Mouse (Mus musculus) midbrain, embryonic 13.5 days (tissue): ENCODE measurements at regions not wholly inside any gene's neighbourhood (a gene's known extent, or its start where the extent isn't known, plus 50 kb on each side); places are given as distances from the start of the nearest gene placed in this dataset.

Experiments
- ATAC-seq: fragments of 200-750 bp; cut with Nextera tagmentation; 2 replicates; pipeline ENCODE4 v1.8.0; 2017; ENCODE audit warnings: mild to moderate bottlenecking, moderate TSS enrichment, moderate library complexity
- H3K27ac ChIP-seq: fragments of 300-500 bp; sonication (generic); 2 replicates; pipeline ENCODE4 v1.5.1; 2015; ENCODE audit warnings: inconsistent platforms, mild to moderate bottlenecking, moderate library complexity
- H3K27me3 ChIP-seq: fragments of 300-500 bp; sonication (generic); 2 replicates; pipeline ENCODE4 v1.6.1; 2015; ENCODE audit warnings: mild to moderate bottlenecking, inconsistent platforms
- H3K36me3 ChIP-seq: fragments of 300-500 bp; sonication (generic); 2 replicates; pipeline ENCODE4 v1.6.1; 2015; ENCODE audit warnings: mild to moderate bottlenecking, inconsistent platforms
- H3K4me1 ChIP-seq: fragments of 300-500 bp; sonication (generic); replicated peaks from 2 replicates; pipeline ENCODE4 v1.6.1; 2015; ENCODE audit warnings: inconsistent platforms
- H3K4me2 ChIP-seq: fragments of 300-500 bp; sonication (generic); replicated peaks from 2 replicates; pipeline ENCODE4 v1.6.1; 2015; ENCODE audit warnings: moderate library complexity, mild to moderate bottlenecking, inconsistent platforms
- H3K4me3 ChIP-seq: fragments of 300-500 bp; sonication (generic); replicated peaks from 2 replicates; pipeline ENCODE4 v1.5.1; 2015; ENCODE audit warnings: mild to moderate bottlenecking, inconsistent platforms
- H3K9ac ChIP-seq: fragments of 300-500 bp; sonication (generic); replicated peaks from 2 replicates; pipeline ENCODE4 v1.6.1; 2015; ENCODE audit warnings: mild to moderate bottlenecking, inconsistent platforms
- H3K9me3 ChIP-seq: fragments of 300-500 bp; sonication (generic); 2 replicates; pipeline ENCODE4 v1.6.1; 2016; ENCODE audit warnings: mild to moderate bottlenecking, inconsistent platforms
- WGBS: fragments of 180-500 bp; shearing (Covaris S2); methylation state at CpG from one replicate; pipeline ENCODE4 v1.1.7; 2015; 5-methylcytosine and 5-hydroxymethylcytosine counted together

DNA sequence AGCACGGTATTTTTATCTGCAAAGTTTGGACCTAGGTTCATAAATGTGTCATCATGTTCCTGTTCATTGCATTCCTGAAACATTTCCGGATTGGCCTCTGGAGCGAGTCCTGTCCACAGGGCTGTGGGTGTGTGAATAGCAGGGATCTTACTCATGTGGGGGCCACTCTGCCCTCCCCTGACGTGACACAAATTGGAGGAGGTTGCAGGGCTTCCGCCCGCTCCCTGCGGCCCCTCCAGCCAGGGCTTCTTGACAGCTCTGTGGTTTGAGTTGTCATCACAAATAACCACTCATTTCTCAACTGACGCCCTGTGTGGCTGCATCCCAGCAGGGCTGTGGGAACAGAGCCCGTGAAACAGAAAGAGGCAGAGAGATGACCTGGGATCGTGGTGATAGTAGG, 619.9 kb upstream of the Sall1 start:
- no peaks in the 10 kb centered on the region for H3K36me3 ChIP-seq
- no peak for ATAC-seq
- no peak overlapping the region for H3K9ac ChIP-seq
- WGBS = 83% methylated on average over 10 of the region's 10 CpGs
- no peak overlapping the region for H3K4me2 ChIP-seq
- H3K9me3 ChIP-seq = no peaks in the 10 kb centered on the region
- 0 out of 2 replicates have a peak, but pooled peaks cover 5% of the 10 kb centered on the region for H3K27me3 ChIP-seq
- H3K4me1 ChIP-seq = no peaks in the 10 kb centered on the region
- no peak overlapping the region for H3K4me3 ChIP-seq
- H3K27ac ChIP-seq = no peak overlapping the region

DNA sequence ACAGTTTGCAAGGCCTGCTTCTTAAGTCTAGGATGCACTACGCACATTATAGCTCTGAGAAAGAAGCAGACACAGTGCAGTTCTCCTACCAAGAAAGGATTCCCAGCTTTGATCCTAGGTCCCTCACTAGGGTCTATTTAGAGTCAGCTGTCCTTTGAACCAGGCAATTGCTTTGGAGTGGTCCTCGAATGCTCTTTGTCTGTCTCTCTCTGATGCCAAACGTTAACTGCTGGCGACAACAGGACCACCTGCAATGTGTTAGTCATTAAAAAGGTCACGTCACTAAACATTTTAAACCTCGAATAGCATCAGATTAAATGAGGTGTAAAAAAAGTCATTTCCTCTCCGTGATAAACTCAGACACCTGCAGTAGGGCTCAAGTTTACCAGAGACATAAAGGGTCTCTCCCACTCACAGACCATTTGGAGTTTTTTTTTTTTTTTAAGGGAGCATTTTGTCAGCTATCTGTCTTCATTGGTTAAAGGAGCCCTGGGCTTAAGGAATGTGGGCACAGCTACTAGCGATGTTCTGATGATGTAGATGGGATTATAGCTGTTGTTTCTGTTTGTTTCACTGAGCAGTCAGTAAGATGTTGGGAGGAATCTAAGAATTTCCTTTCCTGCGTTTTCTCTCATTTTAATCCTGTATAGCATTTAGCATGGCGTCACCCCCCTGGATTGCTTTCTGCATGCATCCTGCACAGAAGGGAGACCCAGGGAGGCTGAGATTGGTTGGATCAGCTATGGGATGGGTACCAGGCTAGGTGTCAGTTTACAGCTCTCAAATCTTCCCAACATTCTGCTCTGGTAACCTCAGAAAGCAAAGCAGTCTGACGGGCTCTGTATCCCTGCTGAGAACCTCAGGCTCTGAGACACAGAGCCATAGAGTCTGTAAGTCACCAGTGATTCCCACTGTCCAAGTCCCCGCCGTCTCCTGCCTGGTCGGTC, 615.3 kb upstream of the Sall1 start:
- WGBS = 32% methylated on average over 14 of the region's 14 CpGs
- H3K36me3 ChIP-seq = no peaks in the 10 kb centered on the region
- ATAC-seq = no peak
- H3K4me1 ChIP-seq = no peaks in the 10 kb centered on the region
- H3K9me3 ChIP-seq = no peaks in the 10 kb centered on the region
- no peak overlapping the region for H3K27ac ChIP-seq
- no peak overlapping the region for H3K9ac ChIP-seq
- H3K4me2 ChIP-seq = no peak overlapping the region
- H3K4me3 ChIP-seq = no peak overlapping the region
- H3K27me3 ChIP-seq = peaks cover 11% of the 10 kb centered on the region; the same call in 1 of the 2 replicates

DNA sequence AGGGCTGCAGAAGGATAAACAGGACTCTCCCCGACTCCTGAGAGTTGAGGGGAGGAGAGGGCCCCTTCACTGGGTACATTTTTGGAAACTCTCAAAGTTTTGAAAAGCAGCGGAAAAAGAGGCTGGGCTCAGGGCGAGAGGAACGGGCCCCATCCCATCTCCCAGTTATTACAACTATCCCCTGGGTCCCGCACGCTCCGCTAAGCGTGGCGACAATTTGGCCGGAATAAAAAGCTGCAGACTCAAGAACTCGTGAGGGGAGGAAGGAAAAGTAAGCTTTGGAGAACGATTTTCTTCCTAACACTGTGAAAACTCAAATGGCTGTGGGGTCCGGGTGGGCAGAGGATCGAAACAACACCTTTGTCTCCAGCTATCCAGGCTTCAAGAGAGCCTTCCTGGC, 611.4 kb upstream of the Sall1 start:
- 54% methylated on average over 14 of the region's 14 CpGs for WGBS
- Histone ChIP-seq H3K27ac (no peak overlapping the region), H3K36me3 (no peaks in the 10 kb centered on the region), H3K4me2 (no peak overlapping the region; the same call in 1 of the 2 replicates), H3K27me3 (peaks cover 11% of the 10 kb centered on the region; the same call in 1 of the 2 replicates), H3K4me1 (no peaks in the 10 kb centered on the region), H3K9ac (no peak overlapping the region), H3K9me3 (no peaks in the 10 kb centered on the region), H3K4me3 (no peak overlapping the region)
- no peak for ATAC-seq

DNA sequence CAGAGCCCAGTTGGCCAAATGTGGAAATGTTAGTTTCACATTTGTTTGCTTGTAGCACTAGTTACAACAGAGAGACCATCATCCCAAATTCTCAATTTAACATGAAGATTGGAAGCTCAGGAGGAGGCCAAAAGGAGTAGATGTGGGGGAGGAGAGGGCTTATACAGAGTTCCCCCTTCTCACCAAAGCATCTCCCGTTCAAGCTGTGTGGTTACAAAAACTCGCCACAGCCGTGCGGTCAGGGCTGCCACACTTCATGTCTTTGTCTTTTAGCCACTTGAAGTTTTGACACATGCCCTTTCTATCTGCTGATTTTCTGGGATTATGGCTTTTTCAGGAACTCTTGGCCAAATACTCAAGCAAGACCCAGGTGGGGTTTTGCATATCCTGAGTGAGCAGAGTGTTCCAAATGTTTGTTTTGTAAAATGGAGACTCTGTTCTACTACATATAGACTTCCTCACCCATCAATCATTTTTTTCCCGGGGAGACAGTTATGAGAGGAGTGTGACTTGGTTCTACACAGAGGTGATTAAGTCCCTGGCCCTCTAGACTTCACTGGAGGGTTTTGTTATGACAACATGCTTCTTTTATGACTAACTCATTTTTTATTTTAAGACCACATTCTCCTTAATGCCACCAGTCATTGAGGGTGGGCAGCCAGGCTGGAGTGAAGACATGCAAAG, 605.4 kb upstream of the Sall1 start:
- H3K27me3 ChIP-seq = no peaks in the 10 kb centered on the region
- WGBS = 68% methylated on average over 5 of the region's 5 CpGs

DNA sequence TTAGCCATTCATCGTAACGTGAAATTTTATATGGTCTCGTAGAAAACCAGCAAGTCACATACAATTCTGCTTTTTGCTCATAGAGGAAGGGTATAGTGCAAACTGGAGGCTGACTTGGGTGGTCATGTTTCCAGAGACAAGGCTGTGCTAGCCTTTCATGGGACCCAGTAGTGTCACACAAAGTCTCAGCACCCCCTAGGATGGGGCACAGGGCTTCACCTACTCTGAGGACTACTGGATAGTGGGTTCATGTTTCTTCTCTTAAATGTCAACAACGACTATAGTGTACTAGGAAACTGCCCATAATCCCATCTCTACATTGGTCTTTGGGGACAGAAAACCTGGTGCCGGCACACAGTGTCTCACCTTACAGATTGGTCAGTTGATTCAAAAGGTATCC, 603.0 kb upstream of the Sall1 start:
- Histone ChIP-seq H3K9ac (no peak overlapping the region), H3K36me3 (no peaks in the 10 kb centered on the region), H3K27ac (no peak overlapping the region), H3K9me3 (no peaks in the 10 kb centered on the region), H3K27me3 (no peaks in the 10 kb centered on the region), H3K4me2 (no peak overlapping the region), H3K4me1 (0 out of 2 replicates have a peak, but pooled peaks cover 3% of the 10 kb centered on the region), H3K4me3 (no peak overlapping the region)
- WGBS = 88% methylated on average over 5 of the region's 5 CpGs
- no peak for ATAC-seq

More for the DNA sequence above, 605.4 kb upstream of the Sall1 start:
- Histone ChIP-seq H3K9me3 (no peaks in the 10 kb centered on the region), H3K4me2 (no peak overlapping the region), H3K4me1 (no peaks in the 10 kb centered on the region), H3K36me3 (no peaks in the 10 kb centered on the region), H3K9ac (no peak overlapping the region), H3K27ac (no peak overlapping the region), H3K4me3 (no peak overlapping the region)
- ATAC-seq = no peak

DNA sequence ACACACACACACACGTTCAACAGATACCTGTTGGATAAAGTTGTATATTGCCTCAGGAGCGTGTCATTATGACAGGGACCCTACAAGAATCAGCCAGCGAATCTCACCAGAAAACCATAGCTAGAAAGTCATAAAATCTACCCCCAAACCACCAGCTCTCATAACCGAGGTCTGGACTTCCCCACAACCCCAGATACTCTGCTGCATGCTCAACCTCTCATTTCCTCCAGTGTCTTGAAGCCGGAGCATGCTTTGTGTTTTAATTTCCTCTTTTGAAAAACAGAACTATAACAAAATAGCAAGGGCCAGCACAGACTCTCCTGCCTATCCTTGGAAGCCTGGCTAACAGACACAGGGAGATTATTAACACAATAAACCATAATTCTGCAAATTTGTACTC, 597.4 kb upstream of the Sall1 start:
- Histone ChIP-seq H3K9me3 (no peaks in the 10 kb centered on the region), H3K9ac (no peak overlapping the region), H3K27me3 (no peaks in the 10 kb centered on the region), H3K27ac (no peak overlapping the region), H3K36me3 (no peaks in the 10 kb centered on the region), H3K4me3 (no peak overlapping the region), H3K4me1 (0 out of 2 replicates have a peak, but pooled peaks cover 3% of the 10 kb centered on the region), H3K4me2 (no peak overlapping the region)
- no peak for ATAC-seq
- WGBS = 85% methylated on average over 5 of the region's 5 CpGs

DNA sequence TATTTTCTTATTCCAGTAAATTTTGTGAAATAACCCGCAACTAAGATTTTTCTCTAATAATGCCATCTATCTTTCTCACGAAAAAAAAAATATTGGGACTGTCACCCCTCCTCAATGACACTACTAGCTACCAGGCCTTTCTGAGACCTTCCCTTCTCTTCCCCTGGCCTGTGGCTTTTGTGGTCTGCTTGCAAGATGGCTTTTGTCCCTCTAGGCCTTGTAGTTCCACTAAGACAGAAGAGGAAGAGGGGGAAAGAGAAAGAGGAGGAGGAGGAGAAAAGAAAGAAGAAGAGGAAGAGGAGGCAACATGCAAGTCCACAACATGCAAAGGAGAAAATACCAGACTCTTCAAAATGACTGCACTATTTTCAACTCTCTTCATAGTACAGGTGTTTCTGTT, 590.9 kb upstream of the Sall1 start:
- Histone ChIP-seq H3K27ac (no peak overlapping the region), H3K4me1 (no peaks in the 10 kb centered on the region), H3K36me3 (no peaks in the 10 kb centered on the region), H3K9me3 (no peaks in the 10 kb centered on the region), H3K9ac (no peak overlapping the region), H3K4me3 (no peak overlapping the region), H3K27me3 (no peaks in the 10 kb centered on the region), H3K4me2 (no peak overlapping the region)
- no peak for ATAC-seq
- 95% methylated on average over 2 of the region's 2 CpGs for WGBS

DNA sequence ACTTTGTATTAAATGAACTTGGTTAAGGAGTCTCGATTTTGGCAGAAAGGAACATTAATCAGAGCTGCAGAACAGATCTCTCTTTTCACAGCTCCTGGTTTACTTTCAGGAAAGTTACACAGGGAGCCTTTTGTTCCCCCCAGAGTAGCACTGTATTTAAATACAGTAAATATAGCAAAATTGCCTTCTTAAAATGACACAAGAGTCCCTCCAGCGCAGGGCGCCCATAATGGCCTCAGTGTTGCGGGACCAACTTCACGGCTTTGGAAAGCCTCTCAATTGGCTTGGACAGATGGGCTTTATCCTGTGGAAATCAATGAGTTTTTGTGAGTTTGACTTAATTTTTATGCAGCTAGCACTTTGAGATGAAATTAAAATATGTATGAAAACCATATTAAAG, 588.3 kb upstream of the Sall1 start:
- Histone ChIP-seq H3K4me3 (no peak overlapping the region), H3K9me3 (no peaks in the 10 kb centered on the region), H3K4me2 (no peak overlapping the region), H3K36me3 (no peaks in the 10 kb centered on the region), H3K27ac (no peak overlapping the region), H3K27me3 (no peaks in the 10 kb centered on the region), H3K9ac (no peak overlapping the region), H3K4me1 (no peaks in the 10 kb centered on the region)
- 61% methylated on average over 5 of the region's 5 CpGs for WGBS
- ATAC-seq = no peak

DNA sequence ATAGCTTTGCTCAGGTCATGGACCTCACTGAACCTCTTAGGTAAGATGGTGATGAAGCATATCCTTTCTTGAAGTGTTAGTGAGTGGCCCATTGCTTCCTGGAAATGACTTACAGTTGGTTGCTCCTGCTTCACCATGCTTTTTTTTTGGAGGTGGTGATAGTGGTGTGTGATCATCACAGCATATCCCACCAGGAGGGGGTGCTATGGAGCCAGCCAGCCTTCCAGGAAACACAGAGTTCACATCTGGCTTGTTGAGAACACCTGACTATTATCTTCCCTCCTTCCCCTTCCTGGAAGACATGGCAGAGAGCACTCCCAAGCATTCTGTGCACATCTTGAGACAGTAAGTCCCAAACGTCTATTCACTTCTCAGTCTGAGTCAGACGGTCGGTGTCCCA, 586.6 kb upstream of the Sall1 start:
- H3K4me1 ChIP-seq = no peaks in the 10 kb centered on the region

DNA sequence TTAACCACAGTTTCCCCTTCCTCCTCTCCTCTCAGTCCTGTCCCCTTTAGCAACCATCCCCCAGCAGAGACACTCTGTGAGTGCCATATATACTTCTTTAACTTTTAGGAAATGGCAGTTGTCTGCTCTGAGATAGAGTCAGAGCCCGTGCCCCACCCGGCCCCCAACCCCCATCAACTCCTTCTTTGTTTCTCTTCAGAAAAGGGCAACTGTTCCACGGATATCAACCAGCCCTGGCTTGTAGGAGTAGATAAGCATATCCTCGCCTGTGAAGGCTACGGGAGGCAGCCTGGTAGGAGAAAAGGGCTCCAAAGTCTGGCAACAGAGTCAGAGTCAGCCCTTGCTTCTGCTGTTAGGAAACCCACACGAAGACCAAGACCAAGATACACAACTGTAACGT, 574.1 kb upstream of the Sall1 start:
- no peak overlapping the region for H3K27ac ChIP-seq
- no peak overlapping the region for H3K4me3 ChIP-seq
- H3K27me3 ChIP-seq = no peaks in the 10 kb centered on the region
- WGBS = 76% methylated on average over 7 of the region's 7 CpGs
- no peaks in the 10 kb centered on the region; the same call in 1 of the 2 replicates for H3K9me3 ChIP-seq
- no peak for ATAC-seq
- no peak overlapping the region for H3K4me2 ChIP-seq
- no peak overlapping the region for H3K9ac ChIP-seq
- no peaks in the 10 kb centered on the region for H3K4me1 ChIP-seq
- H3K36me3 ChIP-seq = no peaks in the 10 kb centered on the region

More for the DNA sequence above, 586.6 kb upstream of the Sall1 start:
- no peak for ATAC-seq
- no peaks in the 10 kb centered on the region for H3K27me3 ChIP-seq
- H3K27ac ChIP-seq = no peak overlapping the region
- no peak overlapping the region for H3K9ac ChIP-seq
- no peak overlapping the region for H3K4me2 ChIP-seq
- no peaks in the 10 kb centered on the region for H3K36me3 ChIP-seq
- H3K9me3 ChIP-seq = no peaks in the 10 kb centered on the region
- WGBS = 74% methylated on average over 3 of the region's 3 CpGs
- H3K4me3 ChIP-seq = no peak overlapping the region

DNA sequence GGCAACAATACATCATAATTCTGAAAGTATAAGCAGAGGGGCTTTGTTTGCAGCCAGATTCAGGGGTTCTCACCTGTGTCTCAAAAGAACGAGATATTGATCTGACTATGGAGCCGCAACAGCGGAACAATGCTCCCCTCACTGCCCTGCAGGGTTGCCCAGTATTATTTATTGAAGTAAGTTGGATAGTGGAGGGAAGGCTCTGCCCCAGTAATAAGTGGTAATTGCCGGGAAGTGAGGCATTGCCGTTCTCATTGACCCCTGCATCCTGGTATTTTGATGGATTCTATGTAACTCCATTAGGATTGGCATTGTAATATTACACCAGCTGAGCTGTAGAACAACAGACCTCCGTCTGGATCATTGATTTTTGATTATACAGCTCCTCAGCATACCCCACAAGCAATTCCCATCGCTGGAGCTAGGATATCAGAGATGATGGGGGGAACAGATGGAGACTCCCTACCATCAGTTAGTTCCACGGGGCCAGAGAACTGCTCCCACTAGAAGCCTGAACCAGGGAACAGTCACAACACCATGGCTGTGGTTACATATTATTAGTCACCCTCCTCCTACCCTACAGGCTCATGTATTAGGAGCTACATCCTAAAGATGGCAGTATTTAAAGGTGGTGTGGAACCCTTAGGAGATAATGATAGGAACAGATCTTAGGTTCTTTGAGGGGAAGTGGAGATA, 572.0 kb upstream of the Sall1 start:
- Histone ChIP-seq H3K36me3 (no peaks in the 10 kb centered on the region), H3K9ac (no peak overlapping the region), H3K4me3 (no peak overlapping the region), H3K9me3 (no peaks in the 10 kb centered on the region), H3K4me1 (no peaks in the 10 kb centered on the region), H3K4me2 (no peak overlapping the region), H3K27me3 (no peaks in the 10 kb centered on the region), H3K27ac (no peak overlapping the region)
- ATAC-seq = no peak
- 74% methylated on average over 8 of the region's 8 CpGs for WGBS

DNA sequence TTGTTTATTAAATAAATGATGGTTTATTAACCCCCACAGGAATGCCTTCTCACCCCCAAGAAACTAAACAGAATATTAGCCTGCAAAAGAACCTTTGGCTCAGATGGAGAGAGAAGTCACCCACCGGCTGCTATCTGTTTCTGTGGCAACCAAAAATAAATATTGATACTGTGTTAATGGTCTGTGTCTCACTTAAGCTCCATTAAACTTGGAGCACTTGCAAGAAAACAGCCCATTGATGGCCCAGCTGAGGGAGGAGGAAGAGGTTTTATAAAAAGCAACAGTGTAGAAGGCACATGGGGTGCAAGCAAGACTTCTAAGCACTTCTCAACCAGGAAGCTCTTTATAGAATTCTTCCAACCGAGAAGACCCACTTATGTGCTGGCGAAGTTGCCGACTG, 565.1 kb upstream of the Sall1 start:
- H3K4me3 ChIP-seq = no peak overlapping the region
- no peak overlapping the region for H3K9ac ChIP-seq
- no peaks in the 10 kb centered on the region for H3K36me3 ChIP-seq

More for the DNA sequence above, 565.1 kb upstream of the Sall1 start:
- ATAC-seq = no peak
- Histone ChIP-seq H3K9me3 (0 out of 2 replicates have a peak, but pooled peaks cover 3% of the 10 kb centered on the region), H3K27ac (no peak overlapping the region), H3K27me3 (no peaks in the 10 kb centered on the region), H3K4me1 (no peaks in the 10 kb centered on the region), H3K4me2 (no peak overlapping the region)
- WGBS = 54% methylated on average over 4 of the region's 4 CpGs
